Mouse (Mus musculus): Measurements from ENCODE around the gene Ppat.
A peak's percentile ranks its signal among the peaks of the same experiment; 100 is the strongest.
"Not testable (repeated sequence)": the region's sequence is repeated elsewhere in the genome, so short reads cannot be mapped to it uniquely, and the experiment has no call there.

Gene Ppat

GRCm38 (mm10) chr5:76951106-76952027 lies at the start of gene Ppat, which contains the start of gene Paics:
Ppat (minus strand) TSS chr5:76951578.
Paics (plus strand) TSS chr5:76951307.
- DNase-seq (ENCODE audit: low read depth) = peak; percentile 99

- peak; percentile 47 for DNase-seq (ENCODE audit: low read depth)
Measured at GRCm38 (mm10) chr5:76998416-76998815, 47.0 kb upstream of the Ppat start.

GRCm38 (mm10) chr5:76993174-76993814 lies 41.9 kb upstream of the Ppat start:
- no peak for DNase-seq (ENCODE audit: low read depth)

- no peak for DNase-seq (ENCODE audit: low read depth)
Measured at GRCm38 (mm10) chr5:76990789-76991188, 39.4 kb upstream of the Ppat start.

- DNase-seq (ENCODE audit: low read depth) = no peak
Measured at GRCm38 (mm10) chr5:76984015-76984414, 32.6 kb upstream of the Ppat start.

- DNase-seq (ENCODE audit: low read depth) = no peak
Measured at GRCm38 (mm10) chr5:76975736-76976135, 24.4 kb upstream of the Ppat start.

GRCm38 (mm10) chr5:76974554-76975285 lies 23.3 kb upstream of the Ppat start, which contains the start of gene Srp72:
Srp72 (plus strand) TSS chr5:76974683.
- DNase-seq (ENCODE audit: low read depth) = peak; percentile 89

- no peak for DNase-seq (ENCODE audit: low read depth)
Measured at GRCm38 (mm10) chr5:76974207-76974553, 22.8 kb upstream of the Ppat start.

GRCm38 (mm10) chr5:76973488-76973887 lies 22.1 kb upstream of the Ppat start:
- peak; percentile 65 for DNase-seq (ENCODE audit: low read depth)

- not testable (repeated sequence) for DNase-seq (ENCODE audit: low read depth)
Measured at GRCm38 (mm10) chr5:76971115-76971514, 19.7 kb upstream of the Ppat start.

GRCm38 (mm10) chr5:76969250-76969649 lies 17.9 kb upstream of the Ppat start:
- no peak for DNase-seq (ENCODE audit: low read depth)

GRCm38 (mm10) chr5:76964651-76965050 lies 13.3 kb upstream of the Ppat start:
- DNase-seq (ENCODE audit: low read depth) = no peak

- no peak for DNase-seq (ENCODE audit: low read depth)
Measured at GRCm38 (mm10) chr5:76962545-76962944, 11.2 kb upstream of the Ppat start.

- no peak for DNase-seq (ENCODE audit: low read depth)
Measured at GRCm38 (mm10) chr5:76959587-76959986, 8.2 kb upstream of the Ppat start.

GRCm38 (mm10) chr5:76957954-76958353 lies 6.6 kb upstream of the Ppat start:
- peak; percentile 57 for DNase-seq (ENCODE audit: low read depth)

- no peak for DNase-seq (ENCODE audit: low read depth)
Measured at GRCm38 (mm10) chr5:76955474-76955873, 4.1 kb upstream of the Ppat start.

- peak; percentile 45 for DNase-seq (ENCODE audit: low read depth)
Measured at GRCm38 (mm10) chr5:76954271-76954900, 3.0 kb upstream of the Ppat start.

GRCm38 (mm10) chr5:76953794-76954193 lies 2.4 kb upstream of the Ppat start:
- no peak for DNase-seq (ENCODE audit: low read depth)

GRCm38 (mm10) chr5:76952112-76953040 lies 998 bp upstream of the Ppat start:
- DNase-seq (ENCODE audit: low read depth) = peak; percentile 58

- peak; percentile 55 for DNase-seq (ENCODE audit: low read depth)
Measured at GRCm38 (mm10) chr5:76950343-76951105, 854 bp downstream of the Ppat start.

All from 416B (cell line).